Mouse (Mus musculus): ENCODE measurements at regions not wholly inside any gene's neighbourhood (a gene's known extent, or its start where the extent isn't known, plus 50 kb on each side); places are given as distances from the start of the nearest gene placed in this dataset.

DNA sequence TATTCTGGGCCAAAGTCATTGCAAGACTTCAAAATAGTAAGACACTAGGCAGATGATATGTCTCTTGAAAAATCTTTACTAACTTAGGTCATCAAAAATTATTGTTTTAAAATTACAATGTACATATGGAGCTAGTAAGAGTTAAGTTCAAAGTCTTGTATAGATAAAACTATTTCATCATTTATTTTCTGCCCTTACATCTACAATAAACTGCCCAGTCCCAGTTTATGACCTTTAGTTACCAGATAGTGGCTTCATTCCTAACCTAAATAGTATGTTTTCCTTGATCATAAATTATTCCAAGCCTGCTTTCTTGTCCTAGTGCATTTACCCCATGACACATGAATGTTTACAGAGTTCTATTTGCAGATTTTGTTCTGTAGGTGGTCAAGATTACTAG is 72.9 kb downstream of the Manea start:
- no peak for DNase-seq

DNA sequence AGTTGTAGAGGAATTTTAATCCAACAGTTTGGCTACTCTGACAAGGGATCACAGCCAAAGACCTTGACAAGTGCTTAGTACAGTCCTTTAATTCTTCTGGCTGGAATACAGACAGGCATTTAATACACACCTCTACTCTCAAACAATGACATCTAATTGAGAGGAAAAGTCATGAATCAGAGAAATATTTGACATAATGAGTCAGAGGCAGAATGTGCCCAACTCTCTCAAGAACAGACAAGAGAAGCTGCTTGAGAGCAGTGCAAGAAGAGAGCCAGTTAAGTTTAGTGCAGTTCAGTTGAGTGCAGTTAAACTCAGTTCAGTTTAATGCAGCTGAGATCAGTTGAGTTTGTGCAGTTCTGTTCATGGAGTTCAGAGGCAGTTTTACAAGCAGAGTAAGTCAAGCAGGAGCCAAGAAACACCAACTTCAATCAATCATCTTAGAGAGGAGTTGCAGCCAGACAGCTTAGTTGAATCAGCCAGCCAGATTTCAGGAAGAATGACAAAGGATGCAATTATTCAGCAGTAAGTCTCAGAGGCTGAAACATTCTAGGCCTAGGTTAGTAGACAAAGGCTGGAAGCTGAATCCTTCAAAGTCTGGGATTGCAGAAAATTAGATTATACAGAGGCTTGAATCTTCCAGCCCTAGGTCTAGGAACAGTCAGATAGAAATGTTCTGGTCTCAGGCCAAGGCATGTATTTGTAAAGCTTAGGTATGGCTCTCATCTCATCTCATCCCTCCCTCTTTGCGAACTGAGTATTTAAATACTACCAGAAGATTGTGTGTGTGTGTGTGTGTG is 87.3 kb downstream of the Manea start:
- DNase-seq: no peak

DNA sequence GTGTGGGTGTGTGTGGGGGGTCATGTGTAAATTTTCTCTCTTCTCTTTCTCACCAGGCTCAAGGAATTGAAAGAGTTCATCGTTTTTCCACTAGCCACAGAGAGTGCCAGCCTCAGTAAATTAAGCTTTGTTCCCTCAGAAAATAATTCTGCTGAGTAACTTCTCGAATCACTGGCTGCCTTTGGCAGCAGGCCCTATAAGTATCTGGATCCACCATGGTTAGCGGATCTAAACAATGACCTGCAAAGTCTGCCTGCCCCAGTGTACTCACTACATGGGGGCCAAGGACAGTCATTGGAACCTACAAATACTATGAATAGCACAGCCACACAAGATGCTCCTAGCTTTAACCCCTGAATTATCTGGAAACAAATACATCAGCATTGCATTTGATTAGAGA is 90.8 kb downstream of the Manea start:
- no peak for DNase-seq

DNA sequence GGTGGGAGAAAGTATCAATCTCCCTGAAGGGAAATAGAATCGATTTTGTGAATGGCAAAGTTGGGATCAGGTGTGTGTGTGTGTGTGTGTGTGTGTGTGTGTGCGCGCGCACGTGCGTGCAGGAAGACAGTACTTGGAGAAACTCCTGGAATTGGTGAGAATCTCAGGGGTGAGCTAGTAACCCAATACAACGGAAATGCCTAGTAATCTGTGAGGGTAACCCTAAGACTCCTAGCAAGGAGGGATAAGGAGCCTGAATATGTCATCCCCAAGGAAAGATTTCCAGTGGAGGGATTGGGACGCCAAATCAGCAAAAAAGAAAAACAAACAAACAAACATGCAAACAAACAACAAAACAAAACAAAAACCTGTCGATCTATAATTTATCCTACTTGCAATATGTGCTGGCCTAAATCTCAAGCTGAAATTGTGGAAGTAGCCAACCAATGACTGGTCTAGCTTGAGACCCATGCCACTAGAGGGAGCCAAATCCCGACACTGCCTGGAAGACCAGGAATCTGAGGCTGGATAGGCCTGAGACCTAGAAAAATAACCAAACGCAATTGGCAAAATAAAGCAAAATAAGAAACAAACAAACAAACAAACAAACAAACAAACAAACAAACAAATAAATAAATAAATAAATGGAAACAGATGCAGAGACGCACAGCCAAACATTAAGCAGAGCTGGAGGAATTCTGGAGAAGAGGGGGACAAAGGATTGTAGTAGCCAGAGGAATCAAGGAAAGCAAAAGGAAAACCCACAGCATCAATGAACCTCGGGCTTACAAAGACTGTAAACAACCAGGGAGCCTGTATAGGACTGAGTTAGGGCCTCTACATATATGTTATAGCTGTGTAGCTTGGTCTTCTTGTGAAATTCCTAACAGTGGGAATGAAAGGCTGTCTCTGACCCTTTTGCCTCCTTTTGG is 98.5 kb downstream of the Manea start:
- peak; percentile 67 for DNase-seq

DNA sequence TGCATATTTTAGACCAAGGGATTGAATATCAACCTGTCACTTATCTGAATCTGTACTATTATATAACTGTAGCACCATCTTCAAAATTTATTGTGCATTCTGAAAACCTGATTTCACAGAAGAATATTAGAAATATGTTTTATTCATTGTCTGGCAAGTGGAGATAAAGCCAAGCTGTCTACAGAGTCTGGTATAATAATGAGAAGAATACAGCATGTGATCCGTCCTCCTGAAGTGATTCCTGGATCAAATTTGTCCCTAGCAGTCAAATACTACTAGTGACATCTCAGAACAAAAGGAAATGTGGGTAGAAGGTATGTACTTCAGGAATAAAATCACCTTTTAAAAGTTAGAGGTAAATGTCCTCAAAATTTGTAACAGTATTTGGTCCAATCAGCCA is 123.4 kb downstream of the Manea start:
- DNase-seq: no peak

All from cerebellum, adult 9-10 months (tissue).